Mouse (Mus musculus) bone marrow, adult 2 months (tissue): Measurements from ENCODE around the gene 4933427D14Rik. TPM values are rescaled to one million over a fixed set of nuclear protein-coding genes. Genes with fewer than 3 reads are reported as not detected.

Experiments used
- H3K27ac ChIP-seq: fragments of 200-500 bp; 2 replicates; pipeline ENCODE4 v1.5.1; 2012; ENCODE audit warnings: low read depth, mild to moderate bottlenecking, control low read depth, inconsistent platforms, low read length; ENCODE audit not compliant: control insufficient read depth, poor library complexity, insufficient read depth
- H3K4me1 ChIP-seq: fragments of 200-500 bp; 2 replicates; pipeline ENCODE4 v1.6.1; 2011; ENCODE audit warnings: low read length; ENCODE audit not compliant: control insufficient read depth, insufficient read depth
- H3K4me3 ChIP-seq: fragments of 200-500 bp; replicated peaks from 2 replicates; pipeline ENCODE3; 2011; ENCODE audit warnings: mild to moderate bottlenecking, low read depth, low read length, control low read depth; ENCODE audit not compliant: control insufficient read depth
- CTCF ChIP-seq: fragments of 200-500 bp; IDR thresholded peaks from 2 replicates; pipeline ENCODE4 v1.5.1; 2011; ENCODE audit warnings: low read length, control low read depth; ENCODE audit not compliant: control insufficient read depth, insufficient read depth
- POLR2A ChIP-seq: fragments of 200-500 bp; IDR thresholded peaks from 2 replicates; pipeline ENCODE4 v1.6.1; 2011; ENCODE audit warnings: low read depth, mild to moderate bottlenecking, control low read depth, low read length, borderline replicate concordance; ENCODE audit not compliant: control insufficient read depth
- WGBS: fragments of 180-500 bp; shearing (Covaris S2); methylation state at CpG from one replicate; pipeline ENCODE4 v1.1.7; 2018; 5-methylcytosine and 5-hydroxymethylcytosine counted together
- polyA plus RNA-seq: library from polyadenylated mRNA; stranded (reverse); fragments of >200 nt; gene quantifications from 2 replicates; pipeline ENCODE4 v1.2.4, GENCODE M21; 2011; ENCODE audit warnings: low replicate concordance; ENCODE audit not compliant: missing spikeins, insufficient read depth, insufficient read length

The 4933427D14Rik gene
- polyA plus RNA-seq, 1 experiment = 5.1 TPM

GRCm38 (mm10) chr11:72130905-72131304 is 76.4 kb downstream of the 4933427D14Rik start:
- 66% methylated on average over 3 of the region's 3 CpGs for WGBS
- no peak for TF ChIP-seq CTCF
- TF ChIP-seq POLR2A = no peak
- Histone ChIP-seq H3K4me1 (no peaks in the 10 kb centered on the region), H3K4me3 (no peak overlapping the region), H3K27ac (no peak overlapping the region)

GRCm38 (mm10) chr11:72130472-72130871 is 76.8 kb downstream of the 4933427D14Rik start:
- no peak overlapping the region for H3K4me3 ChIP-seq
- 61% methylated on average over 3 of the region's 3 CpGs for WGBS
- TF ChIP-seq POLR2A (no peak), CTCF (no peak)

DNA sequence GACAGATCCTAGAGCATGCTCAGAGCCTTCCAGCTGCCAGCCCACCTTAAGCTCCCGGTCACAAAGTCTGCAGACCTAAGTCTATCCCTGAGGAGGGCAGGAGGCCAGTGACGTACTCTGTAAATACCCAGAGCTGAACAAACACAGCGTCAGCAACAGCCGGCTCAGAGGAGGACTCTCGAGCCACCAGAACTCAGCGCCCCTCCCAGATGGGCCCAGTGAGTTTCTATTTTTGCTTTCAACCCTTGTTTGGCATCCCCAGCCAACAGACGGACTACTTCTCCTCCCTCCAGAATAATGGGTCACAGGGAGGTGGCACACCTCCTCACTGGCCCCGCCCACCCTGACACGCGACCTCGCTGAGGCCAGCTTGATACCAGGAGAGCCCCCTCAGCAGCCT is 77.2 kb downstream of the 4933427D14Rik start:
- TF ChIP-seq POLR2A (no peak), CTCF (no peak)
- Histone ChIP-seq H3K27ac (no peak overlapping the region), H3K4me1 (no peaks in the 10 kb centered on the region), H3K4me3 (no peak overlapping the region)
- 23% methylated on average over 11 of the region's 11 CpGs for WGBS

More at GRCm38 (mm10) chr11:72130472-72130871, 76.8 kb downstream of the 4933427D14Rik start:
- no peaks in the 10 kb centered on the region for H3K4me1 ChIP-seq
- no peak overlapping the region for H3K27ac ChIP-seq

- Histone ChIP-seq H3K27ac (no peak overlapping the region), H3K4me1 (no peaks in the 10 kb centered on the region), H3K4me3 (no peak overlapping the region)
- no peak for TF ChIP-seq POLR2A
- TF ChIP-seq CTCF = no peak
- WGBS = 65% methylated on average over 8 of the region's 8 CpGs
Measured at GRCm38 (mm10) chr11:72129032-72129894, 78.0 kb downstream of the 4933427D14Rik start.

GRCm38 (mm10) chr11:72127450-72128189 is 79.6 kb downstream of the 4933427D14Rik start:
- Histone ChIP-seq H3K4me3 (no peak overlapping the region), H3K4me1 (no peaks in the 10 kb centered on the region), H3K27ac (no peak overlapping the region)
- TF ChIP-seq POLR2A = no peak
- no peak for TF ChIP-seq CTCF
- 80% methylated on average over 5 of the region's 5 CpGs for WGBS

- no peak for TF ChIP-seq CTCF
- no peak for TF ChIP-seq POLR2A
- H3K4me3 ChIP-seq = no peak overlapping the region
- no peaks in the 10 kb centered on the region for H3K4me1 ChIP-seq
- no peak overlapping the region for H3K27ac ChIP-seq
- WGBS = 58% methylated on average over 3 of the region's 3 CpGs
Measured at GRCm38 (mm10) chr11:72125781-72126180, 81.5 kb downstream of the 4933427D14Rik start.

DNA sequence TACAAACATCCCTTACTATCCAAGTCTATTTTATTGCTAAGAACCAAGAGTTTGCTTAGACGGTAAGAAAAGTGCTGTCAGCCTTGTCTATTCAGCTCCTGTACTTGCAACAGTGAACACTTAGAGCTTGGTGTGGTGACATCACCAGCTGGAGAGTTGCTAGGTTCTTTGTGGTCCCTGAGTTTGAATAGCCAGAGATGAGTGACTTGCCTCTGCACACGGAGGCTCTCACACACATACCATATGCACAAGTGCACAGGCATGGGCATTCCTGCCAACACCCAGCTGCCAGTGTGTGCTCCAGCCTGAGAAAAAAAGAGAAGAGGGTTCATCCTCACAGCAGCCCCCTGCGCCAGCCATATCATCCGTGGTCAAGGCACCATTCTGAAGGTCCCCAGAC is 83.7 kb downstream of the 4933427D14Rik start:
- Histone ChIP-seq H3K27ac (no peak overlapping the region), H3K4me1 (no peaks in the 10 kb centered on the region), H3K4me3 (no peak overlapping the region)
- WGBS = 61% methylated on average over 4 of the region's 4 CpGs
- TF ChIP-seq POLR2A (no peak), CTCF (no peak)

- TF ChIP-seq POLR2A = no peak
- TF ChIP-seq CTCF = no peak
- WGBS = 83% methylated on average over 6 of the region's 6 CpGs
- Histone ChIP-seq H3K4me3 (no peak overlapping the region), H3K27ac (no peak overlapping the region), H3K4me1 (no peaks in the 10 kb centered on the region)
Measured at GRCm38 (mm10) chr11:72120354-72120753, 86.9 kb downstream of the 4933427D14Rik start.

GRCm38 (mm10) chr11:72118630-72119029 is 88.6 kb downstream of the 4933427D14Rik start:
- Histone ChIP-seq H3K4me3 (no peak overlapping the region), H3K27ac (no peak overlapping the region), H3K4me1 (no peaks in the 10 kb centered on the region)
- WGBS = 76% methylated on average over 3 of the region's 3 CpGs
- no peak for TF ChIP-seq CTCF
- no peak for TF ChIP-seq POLR2A
